Mouse (Mus musculus) liver, adult 2 months (tissue): ENCODE measurements around the gene Stxbp1.

Experiments
- CTCF ChIP-seq: fragments of 200-500 bp; IDR thresholded peaks from 2 replicates; pipeline ENCODE4 v1.5.1; 2011; ENCODE audit warnings: low read depth, low read length, control low read depth
- POLR2A ChIP-seq: fragments of 200-500 bp; IDR thresholded peaks from 2 replicates; pipeline ENCODE4 v1.6.1; 2011; ENCODE audit warnings: low read length, control low read depth; ENCODE audit not compliant: insufficient read depth; ENCODE audit errors: extremely low read depth

- TF ChIP-seq POLR2A (no peak), CTCF (no peak)
Measured at GRCm38 (mm10) chr2:32816946-32817581, 30.0 kb downstream of the Stxbp1 start.
